In genomic region chr9:100963428-100963912, GRCm38 (mm10) we compare ENCODE assay signal across 16 mouse cellular contexts.
DNase-seq lines count a peak whose midpoint lies in the region; ATAC-seq and TF ChIP-seq lines count a peak whose summit lies in the region.
"Had no signal": no experiment of that assay in that cellular context is flagged by ENCODE, and none has a peak within 500 bp of the region (broad histone marks: within the 10 kb centered on the region; RNA-seq: fewer than 3 reads in every experiment).

No protein-coding gene starts in this region.

- H3K4me3 ChIP-seq in hindbrain, embryonic 12.5 days = no peak overlapping the region
- no peak overlapping the region for H3K4me3 ChIP-seq in hindbrain, embryonic 16.5 days (ENCODE audit: low read length)
- no peak overlapping the region; the same call in 1 of the 2 replicates for H3K4me3 ChIP-seq in G1E (ENCODE audit: low read depth, low read length)
- H3K4me3 ChIP-seq in forebrain, embryonic 13.5 days = no peak overlapping the region
- H3K4me3 ChIP-seq: embryonic facial prominence, embryonic 13.5 days; heart, embryonic 15.5 days; hindbrain, embryonic 15.5 days had no signal

- H3K27ac ChIP-seq in hindbrain, embryonic 12.5 days = no peak overlapping the region
- no peak overlapping the region for H3K27ac ChIP-seq in hindbrain, embryonic 16.5 days (ENCODE audit: low read depth, low read length)
- 0 out of 2 replicates have a peak overlapping the region, but pooled peaks have one; percentile 31 for H3K27ac ChIP-seq in forebrain, embryonic 13.5 days
- H3K27ac ChIP-seq: embryonic facial prominence, embryonic 13.5 days; heart, embryonic 15.5 days; hindbrain, embryonic 15.5 days; macrophage had no signal

- peak; percentile 68 for ATAC-seq in hindbrain, embryonic 12.5 days (ENCODE audit: low FRiP score)
- ATAC-seq in hindbrain, embryonic 16.5 days = no peak
- 0 out of 2 replicates have a peak, but pooled peaks have one; percentile 11 for ATAC-seq in G1E (ENCODE audit: extremely low read depth, insufficient number of reproducible peaks, low FRiP score, poor library complexity, severe bottlenecking)
- ATAC-seq in forebrain, embryonic 13.5 days = peak; percentile 90; the same call in 1 of the 2 replicates
- ATAC-seq in megakaryocyte progenitor cell, adult 5-6 weeks (replicated peaks; ENCODE audit: poor library complexity) = peak; percentile 18; the same call in 1 of the 2 replicates
- no peak for ATAC-seq in monocyte, adult 5-6 weeks (replicated peaks; ENCODE audit: insufficient number of reproducible peaks, low FRiP score, low TSS enrichment, poor library complexity, severe bottlenecking)

- no peak overlapping the region for H3K9ac ChIP-seq in hindbrain, embryonic 12.5 days
- no peak overlapping the region for H3K9ac ChIP-seq in hindbrain, embryonic 16.5 days (ENCODE audit: low read depth, low read length)
- no peak overlapping the region for H3K9ac ChIP-seq in forebrain, embryonic 13.5 days
- H3K9ac ChIP-seq: embryonic facial prominence, embryonic 13.5 days; heart, embryonic 15.5 days; hindbrain, embryonic 15.5 days had no signal

- H3K4me2 ChIP-seq in hindbrain, embryonic 12.5 days (replicated peaks) = no peak overlapping the region
- H3K4me2 ChIP-seq in hindbrain, embryonic 16.5 days (ENCODE audit: low read length) = no peak overlapping the region
- H3K4me2 ChIP-seq in forebrain, embryonic 13.5 days = 0 out of 2 replicates have a peak overlapping the region, but pooled peaks have one; percentile 2
- H3K4me2 ChIP-seq: embryonic facial prominence, embryonic 13.5 days; heart, embryonic 15.5 days; hindbrain, embryonic 15.5 days had no signal

- peaks cover 9% of the 10 kb centered on the region for H3K4me1 ChIP-seq in hindbrain, embryonic 12.5 days
- H3K4me1 ChIP-seq in hindbrain, embryonic 16.5 days (ENCODE audit: control insufficient read depth, insufficient read depth, low read depth, low read length) = no peaks in the 10 kb centered on the region
- peaks cover 33% of the 10 kb centered on the region for H3K4me1 ChIP-seq in G1E (ENCODE audit: insufficient read depth, low read depth, low read length)
- H3K4me1 ChIP-seq in forebrain, embryonic 13.5 days = peaks cover 11% of the 10 kb centered on the region
- H3K4me1 ChIP-seq: heart, embryonic 15.5 days; hindbrain, embryonic 15.5 days had no signal

- peaks cover 3% of the 10 kb centered on the region; the same call in 1 of the 2 replicates for H3K36me3 ChIP-seq in hindbrain, embryonic 12.5 days
- peaks cover 2% of the 10 kb centered on the region; the same call in 1 of the 2 replicates for H3K36me3 ChIP-seq in hindbrain, embryonic 16.5 days (ENCODE audit: control insufficient read depth, insufficient read depth, low read length)
- H3K36me3 ChIP-seq in G1E (replicated peaks) = peaks cover 5% of the 10 kb centered on the region
- peaks cover 16% of the 10 kb centered on the region for H3K36me3 ChIP-seq in forebrain, embryonic 13.5 days (ENCODE audit: poor library complexity, severe bottlenecking)

- DNase-seq in G1E (ENCODE audit: low spot score) = no peak
- DNase-seq in natural killer cell, adult 2 months (ENCODE audit: low spot score in 2 of 2) = no peak
- DNase-seq in cerebellum, postnatal 25 days = no peak
- DNase-seq: adrenal gland, postnatal 14 days; gastrocnemius, postnatal 36 days; kidney, adult 9 months; right cerebral cortex, adult 18-20 months had no signal

- H3K27me3 ChIP-seq in hindbrain, embryonic 12.5 days = no peaks in the 10 kb centered on the region
- H3K27me3 ChIP-seq in hindbrain, embryonic 16.5 days (replicated peaks; ENCODE audit: control insufficient read depth, insufficient read depth, low read length) = no peaks in the 10 kb centered on the region
- H3K27me3 ChIP-seq in G1E (ENCODE audit: insufficient read depth, low read length) = no peaks in the 10 kb centered on the region
- no peaks in the 10 kb centered on the region for H3K27me3 ChIP-seq in forebrain, embryonic 13.5 days
- H3K27me3 ChIP-seq: embryonic facial prominence, embryonic 13.5 days; heart, embryonic 15.5 days; hindbrain, embryonic 15.5 days had no signal

- no peak for TF ChIP-seq CTCF in G1E (IDR thresholded peaks at IDR 0.05; ENCODE audit: low read depth, low read length)

- no peaks in the 10 kb centered on the region for H3K9me3 ChIP-seq in hindbrain, embryonic 12.5 days (replicated peaks)
- H3K9me3 ChIP-seq in hindbrain, embryonic 16.5 days (ENCODE audit: control insufficient read depth, low read length) = no peaks in the 10 kb centered on the region
- no peaks in the 10 kb centered on the region for H3K9me3 ChIP-seq in G1E (replicated peaks)
- no peaks in the 10 kb centered on the region for H3K9me3 ChIP-seq in forebrain, embryonic 13.5 days (replicated peaks)
- H3K9me3 ChIP-seq: embryonic facial prominence, embryonic 13.5 days; heart, embryonic 15.5 days; hindbrain, embryonic 15.5 days had no signal

- 56% methylated on average over 1 of the region's 1 CpGs for WGBS in hindbrain, embryonic 12.5 days
- WGBS in hindbrain, embryonic 16.5 days = 38% methylated on average over 1 of the region's 1 CpGs
- WGBS in forebrain, embryonic 13.5 days = 24% methylated on average over 1 of the region's 1 CpGs

Comparison
In these comparisons a context has a peak if more than half of its experiments do, and no peak if none do; other contexts are left out.
1. ATAC-seq: peak in hindbrain, embryonic 12.5 days (single experiment), G1E (single experiment), forebrain, embryonic 13.5 days (single experiment) and megakaryocyte progenitor cell, adult 5-6 weeks (single experiment); none in hindbrain, embryonic 16.5 days (single experiment) and monocyte, adult 5-6 weeks (single experiment).